Mouse (Mus musculus) MEL (cell line): Measurements from ENCODE around the gene Gm17018. TPM values are rescaled to one million over a fixed set of nuclear protein-coding genes. Genes with fewer than 3 reads are reported as not detected.

ENCODE experiments used
- DNase-seq: peaks from one replicate; pipeline ENCODE4 v3.0.0; 2011; ENCODE audit warnings: low read depth, low spot score
- H3K27ac ChIP-seq: 2 replicates; pipeline ENCODE4 v1.5.1; 2012; ENCODE audit warnings: low read depth, mild to moderate bottlenecking, control low read depth, low read length, moderate library complexity; ENCODE audit not compliant: control insufficient read depth
- H3K27me3 ChIP-seq, 2 experiments: fragments of 150-350 bp in 1 of 2; sonication (generic) in 1 of 2; 2 replicates each; pipeline ENCODE4 v1.6.1; 2012; ENCODE audit warnings: low read length in 2 of 2, mild to moderate bottlenecking in 2 of 2, improper control_type of control experiment in 1 of 2, moderate library complexity in 1 of 2; ENCODE audit not compliant: insufficient read depth in 2 of 2, control insufficient read depth in 1 of 2
- H3K36me3 ChIP-seq, 2 experiments: 2 replicates each; pipeline ENCODE4 v1.6.1; 2012 to 2014; ENCODE audit warnings: low read length in 2 of 2, improper control_type of control experiment in 1 of 2, inconsistent platforms in 1 of 2, mild to moderate bottlenecking in 1 of 2; ENCODE audit not compliant: insufficient read depth in 2 of 2, control insufficient read depth in 1 of 2
- H3K4me1 ChIP-seq, 2 experiments: fragments of 150-350 bp in 1 of 2; sonication (generic) in 1 of 2; 2 replicates each; pipeline ENCODE4 v1.6.1; 2012; ENCODE audit warnings: low read length in 2 of 2, improper control_type of control experiment in 1 of 2, mild to moderate bottlenecking in 1 of 2; ENCODE audit not compliant: insufficient read depth in 2 of 2, control insufficient read depth in 1 of 2
- H3K4me3 ChIP-seq, 2 experiments: fragments of 150-350 bp in 1 of 2; sonication (generic) in 1 of 2; 2 replicates each; pipeline ENCODE4 v1.5.1; 2012; ENCODE audit warnings: low read depth in 2 of 2, low read length in 2 of 2, mild to moderate bottlenecking in 2 of 2, moderate library complexity in 2 of 2, control low read depth in 1 of 2, improper control_type of control experiment in 1 of 2; ENCODE audit not compliant: control insufficient read depth in 1 of 2, insufficient read depth in 1 of 2
- H3K79me2 ChIP-seq: 2 replicates; pipeline ENCODE4 v1.6.1; 2012; ENCODE audit warnings: mild to moderate bottlenecking, low read length, moderate library complexity; ENCODE audit not compliant: control insufficient read depth, poor library complexity, insufficient read depth
- H3K9ac ChIP-seq: 2 replicates; pipeline ENCODE4 v1.6.1; 2012; ENCODE audit warnings: low read depth, mild to moderate bottlenecking, control low read depth, low read length, moderate library complexity; ENCODE audit not compliant: control insufficient read depth, poor library complexity, severe bottlenecking
- H3K9me3 ChIP-seq: fragments of 150-350 bp; sonication (generic); replicated peaks from 2 replicates; pipeline ENCODE4 v1.6.1; 2012; ENCODE audit warnings: mild to moderate bottlenecking, low read length, improper control_type of control experiment, moderate library complexity; ENCODE audit not compliant: insufficient read depth
- BHLHE40 ChIP-seq: IDR thresholded peaks from 2 replicates; pipeline ENCODE4 v1.6.1; 2012; ENCODE audit warnings: low read depth, mild to moderate bottlenecking, inconsistent platforms, low read length, improper control_type of control experiment, borderline replicate concordance
- CHD1 ChIP-seq: IDR thresholded peaks from 2 replicates; pipeline ENCODE4 v1.6.1; 2012; ENCODE audit warnings: low read depth, mild to moderate bottlenecking, inconsistent platforms, low read length, improper control_type of control experiment
- CHD2 ChIP-seq: IDR thresholded peaks from 2 replicates; pipeline ENCODE4 v1.6.1; 2011; ENCODE audit warnings: low read length, improper control_type of control experiment
- CTCF ChIP-seq, 3 experiments: IDR thresholded peaks in 2 of 3; conservative IDR thresholded peaks in 1 of 3; 2 replicates each; pipeline ENCODE4 v1.5.1; 2011 to 2012; ENCODE audit warnings: low read length in 3 of 3, low read depth in 2 of 3, mild to moderate bottlenecking in 2 of 3, improper control_type of control experiment in 1 of 3, inconsistent platforms in 1 of 3, mixed read lengths in 1 of 3, moderate library complexity in 1 of 3; ENCODE audit not compliant: control insufficient read depth in 1 of 3, insufficient read depth in 1 of 3, poor library complexity in 1 of 3, severe bottlenecking in 1 of 3
- E2F4 ChIP-seq: IDR thresholded peaks from 2 replicates; pipeline ENCODE4 v1.6.1; 2011; ENCODE audit warnings: low read depth, low read length, improper control_type of control experiment, borderline replicate concordance
- ELF1 ChIP-seq: IDR thresholded peaks from 2 replicates; pipeline ENCODE4 v1.6.1; 2014; ENCODE audit warnings: low read depth, mild to moderate bottlenecking, inconsistent platforms, low read length, improper control_type of control experiment, moderate library complexity
- EP300 ChIP-seq, 2 experiments: IDR thresholded peaks; 2 replicates each; pipeline ENCODE4 v1.6.1; 2011; ENCODE audit warnings: improper control_type of control experiment in 2 of 2, low read length in 2 of 2, low read depth in 1 of 2, mild to moderate bottlenecking in 1 of 2
- ETS1 ChIP-seq: IDR thresholded peaks from 2 replicates; pipeline ENCODE4 v1.6.1; 2012; ENCODE audit warnings: low read depth, mild to moderate bottlenecking, inconsistent platforms, low read length, improper control_type of control experiment, moderate library complexity
- GABPA ChIP-seq: IDR thresholded peaks from 2 replicates; pipeline ENCODE4 v1.6.1; 2012; ENCODE audit warnings: low read depth, mild to moderate bottlenecking, inconsistent platforms, low read length, improper control_type of control experiment, moderate library complexity
- GATA1 ChIP-seq: IDR thresholded peaks from 2 replicates; pipeline ENCODE4 v1.6.1; 2011; ENCODE audit warnings: low read depth, low read length, improper control_type of control experiment
- HCFC1 ChIP-seq: IDR thresholded peaks from 2 replicates; pipeline ENCODE4 v1.6.1; 2012; ENCODE audit warnings: low read depth, mild to moderate bottlenecking, inconsistent platforms, low read length, improper control_type of control experiment, moderate library complexity
- JUND ChIP-seq: IDR thresholded peaks from 2 replicates; pipeline ENCODE4 v1.6.1; 2011; ENCODE audit warnings: low read depth, mild to moderate bottlenecking, improper control_type of control experiment, low read length
- KAT2A ChIP-seq: conservative IDR thresholded peaks from 2 replicates; pipeline ENCODE4 v1.6.1; 2012; ENCODE audit warnings: low read depth, low read length, improper control_type of control experiment, inconsistent platforms
- MAFK ChIP-seq: IDR thresholded peaks from 2 replicates; pipeline ENCODE4 v1.6.1; 2011; ENCODE audit warnings: low read depth, mild to moderate bottlenecking, low read length, improper control_type of control experiment, borderline replicate concordance
- MAX ChIP-seq: IDR thresholded peaks from 2 replicates; pipeline ENCODE4 v1.6.1; 2011; ENCODE audit warnings: low read length, improper control_type of control experiment
- MAZ ChIP-seq: IDR thresholded peaks from 2 replicates; pipeline ENCODE4 v1.6.1; 2012; ENCODE audit warnings: low read depth, mild to moderate bottlenecking, inconsistent platforms, low read length, improper control_type of control experiment
- MEF2A ChIP-seq: IDR thresholded peaks from 2 replicates; pipeline ENCODE4 v1.6.1; 2014; ENCODE audit warnings: low read depth, mild to moderate bottlenecking, inconsistent platforms, low read length, improper control_type of control experiment; ENCODE audit not compliant: poor library complexity, insufficient replicate concordance, severe bottlenecking; ENCODE audit errors: extremely low read depth
- MXI1 ChIP-seq: IDR thresholded peaks from 2 replicates; pipeline ENCODE4 v1.6.1; 2011; ENCODE audit warnings: mild to moderate bottlenecking, low read depth, low read length, improper control_type of control experiment
- MYB ChIP-seq: IDR thresholded peaks from 2 replicates; pipeline ENCODE4 v1.6.1; 2011; ENCODE audit warnings: mild to moderate bottlenecking, low read depth, low read length, improper control_type of control experiment
- MYC ChIP-seq: IDR thresholded peaks from 2 replicates; pipeline ENCODE4 v1.6.1; 2011; ENCODE audit warnings: low read depth, mild to moderate bottlenecking, low read length, improper control_type of control experiment, moderate library complexity
- NRF1 ChIP-seq: IDR thresholded peaks from 2 replicates; pipeline ENCODE4 v1.6.1; 2014; ENCODE audit warnings: low read depth, mild to moderate bottlenecking, inconsistent platforms, low read length, improper control_type of control experiment, moderate library complexity; ENCODE audit not compliant: poor library complexity, insufficient read depth, severe bottlenecking
- POLR2A ChIP-seq, 2 experiments: IDR thresholded peaks; 2 replicates each; pipeline ENCODE4 v1.6.1; 2011 to 2012; ENCODE audit warnings: low read length in 2 of 2, mild to moderate bottlenecking in 2 of 2, control low read depth in 1 of 2, improper control_type of control experiment in 1 of 2, low read depth in 1 of 2, moderate library complexity in 1 of 2; ENCODE audit not compliant: control insufficient read depth in 1 of 2, insufficient read depth in 1 of 2, poor library complexity in 1 of 2
- POLR2AphosphoS5 ChIP-seq: IDR thresholded peaks from 2 replicates; pipeline ENCODE4 v1.6.1; 2012; ENCODE audit warnings: low read depth, borderline replicate concordance, mild to moderate bottlenecking, inconsistent platforms, low read length, moderate library complexity, mixed read lengths
- RAD21 ChIP-seq: IDR thresholded peaks from 2 replicates; pipeline ENCODE4 v1.6.1; 2011; ENCODE audit warnings: mild to moderate bottlenecking, low read depth, low read length, improper control_type of control experiment
- RCOR1 ChIP-seq: IDR thresholded peaks from 2 replicates; pipeline ENCODE4 v1.6.1; 2012; ENCODE audit warnings: low read depth, mild to moderate bottlenecking, inconsistent platforms, low read length, improper control_type of control experiment
- SIN3A ChIP-seq: IDR thresholded peaks from 2 replicates; pipeline ENCODE4 v1.6.1; 2012; ENCODE audit warnings: low read length, improper control_type of control experiment, inconsistent platforms
- SMC3 ChIP-seq: IDR thresholded peaks from 2 replicates; pipeline ENCODE4 v1.6.1; 2011; ENCODE audit warnings: low read depth, low read length, improper control_type of control experiment
- TAL1 ChIP-seq: IDR thresholded peaks from 2 replicates; pipeline ENCODE4 v1.6.1; 2012; ENCODE audit warnings: mild to moderate bottlenecking, inconsistent platforms, low read length, moderate library complexity, mixed read lengths
- TBP ChIP-seq: IDR thresholded peaks from 2 replicates; pipeline ENCODE4 v1.8.0; 2011; ENCODE audit warnings: low read depth, low read length, improper control_type of control experiment
- UBTF ChIP-seq: IDR thresholded peaks from 2 replicates; pipeline ENCODE4 v1.6.1; 2012; ENCODE audit warnings: low read depth, mild to moderate bottlenecking, inconsistent platforms, low read length, improper control_type of control experiment, moderate library complexity, borderline replicate concordance; ENCODE audit not compliant: insufficient read depth
- USF1 ChIP-seq: IDR thresholded peaks from 2 replicates; pipeline ENCODE4 v1.6.1; 2014; ENCODE audit warnings: low read depth, mild to moderate bottlenecking, inconsistent platforms, low read length, improper control_type of control experiment, moderate library complexity
- USF2 ChIP-seq, 2 experiments: IDR thresholded peaks; 2 replicates each; pipeline ENCODE4 v1.6.1; 2011 to 2012; ENCODE audit warnings: improper control_type of control experiment in 2 of 2, low read length in 2 of 2, borderline replicate concordance in 1 of 2, inconsistent platforms in 1 of 2, low read depth in 1 of 2, mild to moderate bottlenecking in 1 of 2; ENCODE audit not compliant: insufficient read depth in 1 of 2
- ZC3H11A ChIP-seq: IDR thresholded peaks from 2 replicates; pipeline ENCODE4 v1.6.1; 2012; ENCODE audit warnings: low read depth, mild to moderate bottlenecking, inconsistent platforms, low read length, improper control_type of control experiment
- ZKSCAN1 ChIP-seq: IDR thresholded peaks from 2 replicates; pipeline ENCODE4 v1.6.1; 2012; ENCODE audit warnings: low read depth, mild to moderate bottlenecking, inconsistent platforms, low read length, improper control_type of control experiment, moderate library complexity
- ZMIZ1 ChIP-seq: IDR thresholded peaks from 2 replicates; pipeline ENCODE4 v1.6.1; 2012; ENCODE audit warnings: low read depth, mild to moderate bottlenecking, inconsistent platforms, low read length, improper control_type of control experiment, moderate library complexity
- ZNF384 ChIP-seq: IDR thresholded peaks from 2 replicates; pipeline ENCODE4 v1.6.1; 2012; ENCODE audit warnings: low read depth, mild to moderate bottlenecking, inconsistent platforms, low read length, improper control_type of control experiment
- polyA plus RNA-seq, 2 experiments: library from polyadenylated mRNA; stranded (reverse) in 1 of 2; unstranded in 1 of 2; fragments of >175 nt in 1 of 2; fragments of >200 nt in 1 of 2; gene quantifications; 2 replicates each; pipeline versions ENCODE4 v1.2.1 to v1.2.4; 2012; ENCODE audit warnings: low replicate concordance in 2 of 2, low read depth in 1 of 2; ENCODE audit not compliant: insufficient read length in 2 of 2, insufficient read depth in 1 of 2, missing spikeins in 1 of 2
- total RNA-seq: library from RNA; depleted of rRNA; stranded (reverse); fragments of 300-350 nt; gene quantifications from 2 replicates; pipeline ENCODE4 v1.2.3, GENCODE M21; 2012

Gene Gm17018
- total and polyA plus RNA-seq, 3 experiments = 34.9 to 62.6 TPM; not detected in 1

DNA sequence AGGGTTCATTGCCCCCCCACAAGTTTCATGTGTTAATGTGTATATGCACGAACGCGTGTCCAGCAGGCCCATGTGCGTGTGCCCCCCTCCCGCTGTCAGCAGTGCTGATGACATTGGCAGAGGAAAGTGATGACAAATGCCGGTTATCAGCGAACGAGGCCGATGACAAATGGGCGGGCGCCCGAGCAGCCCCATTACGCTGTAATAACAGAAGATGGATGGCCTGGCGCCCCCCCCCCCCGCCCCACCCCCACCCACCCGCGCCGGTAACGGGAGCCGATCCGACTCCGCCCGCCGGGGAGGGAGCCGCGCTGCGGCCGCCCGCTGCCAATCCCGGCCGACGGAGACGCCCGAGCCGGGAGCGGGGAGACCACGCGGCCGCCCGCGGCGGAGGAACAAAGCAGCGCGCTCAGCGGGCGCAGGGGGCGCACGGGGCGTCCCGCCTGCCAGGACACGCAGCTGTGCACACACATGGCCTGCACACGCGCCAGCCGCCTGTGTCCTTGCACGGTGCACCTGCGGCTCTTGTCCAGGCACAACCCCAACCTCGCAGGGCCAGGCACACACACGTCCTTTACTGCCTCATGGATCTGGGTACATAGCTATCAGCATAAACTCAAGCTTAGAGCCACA is 18.9 kb upstream of the Gm17018 start:
- H3K27me3 ChIP-seq = no peaks in the 10 kb centered on the region
- peak overlapping the region; percentile 67 for H3K9ac ChIP-seq
- H3K27ac ChIP-seq = peak overlapping the region; percentile 29
- no peaks in the 10 kb centered on the region for H3K9me3 ChIP-seq
- H3K36me3 ChIP-seq = peaks cover 0 to 14% of the 10 kb centered on the region in 2 experiments; a peak in 2 of 4 replicates
- peak; percentile 89 for DNase-seq
- H3K4me1 ChIP-seq = peaks cover 7 to 23% of the 10 kb centered on the region in 2 experiments
- H3K4me3 ChIP-seq = peak overlapping the region; percentile 58 to 90
- no peaks in the 10 kb centered on the region; the same call in 1 of the 2 replicates for H3K79me2 ChIP-seq
- TF ChIP-seq NRF1 (peak; percentile 36; the same call in 1 of the 2 replicates), SMC3 (no peak), ZMIZ1 (no peak), JUND (no peak), EP300 (IDR thresholded peaks at IDR 0.05; ENCODE audit: low read depth in 1 of 2, low read length in 2 of 2) (no peak; a peak in 1 of 4 replicates), POLR2A (IDR thresholded peaks at IDR 0.05; ENCODE audit: control insufficient read depth in 1 of 2, insufficient read depth in 1 of 2, low read depth in 1 of 2, low read length in 2 of 2, poor library complexity in 1 of 2) (peak; percentile 76 to 77), GATA1 (0 out of 2 replicates have a peak, but pooled peaks have one; percentile 21), ZC3H11A (no peak), KAT2A (no peak), MXI1 (peak; percentile 93), MAFK (no peak), CTCF (IDR thresholded peaks at IDR 0.05 in 2 of 3, conservative IDR thresholded peaks at IDR 0.05 in 1 of 3; ENCODE audit: control insufficient read depth in 1 of 3, insufficient read depth in 1 of 3, low read depth in 2 of 3, low read length in 3 of 3, poor library complexity in 1 of 3, severe bottlenecking in 1 of 3) (peak in 2 of 3 experiments; percentile 17 to 21; a peak in 3 of 6 replicates), MAZ (peak; percentile 82; the same call in 1 of the 2 replicates), GABPA (no peak), ZNF384 (no peak), MYB (no peak), TAL1 (no peak), RAD21 (no peak), USF1 (no peak; the same call in 1 of the 2 replicates), RCOR1 (no peak), USF2 (IDR thresholded peaks at IDR 0.05; ENCODE audit: borderline replicate concordance in 1 of 2, insufficient read depth in 1 of 2, low read depth in 1 of 2, low read length in 2 of 2) (no peak), UBTF (peak; percentile 90; the same call in 1 of the 2 replicates), CHD2 (no peak), ELF1 (no peak), MAX (peak; percentile 78), HCFC1 (peak; percentile 38; the same call in 1 of the 2 replicates), TBP (0 out of 2 replicates have a peak, but pooled peaks have one; percentile 17), CHD1 (no peak), ETS1 (peak; percentile 50), MEF2A (no peak), E2F4 (no peak), BHLHE40 (0 out of 2 replicates have a peak, but pooled peaks have one; percentile 7), SIN3A (peak; percentile 84), POLR2AphosphoS5 (peak; percentile 97), ZKSCAN1 (no peak), MYC (peak; percentile 81)
